Comparison of ENCODE assay signal across 28 mouse cellular contexts in genomic region chr4:137881445-137881844, GRCm38 (mm10). TPM values are rescaled to one million over a fixed set of nuclear protein-coding genes. Genes with fewer than 3 reads are reported as not detected.
A peak's percentile ranks its signal among the peaks of the same experiment; 100 is the strongest.
DNase-seq lines count a peak whose midpoint lies in the region; ATAC-seq and TF ChIP-seq lines count a peak whose summit lies in the region.
"Had no signal": no experiment of that assay in that cellular context is flagged by ENCODE, and none has a peak within 500 bp of the region (broad histone marks: within the 10 kb centered on the region; RNA-seq: fewer than 3 reads in every experiment).

No protein-coding gene starts in this region.

- WGBS in hindbrain, embryonic 10.5 days = 86% methylated on average over 8 of the region's 8 CpGs
- WGBS in hindbrain, embryonic 12.5 days = 85% methylated on average over 8 of the region's 8 CpGs
- WGBS in limb, embryonic 10.5 days = 86% methylated on average over 8 of the region's 8 CpGs
- WGBS in liver, embryonic 14.5 days (ENCODE audit: insufficient replicate concordance) = 37% methylated on average over 8 of the region's 8 CpGs

- H3K36me3 ChIP-seq in hindbrain, embryonic 10.5 days = peaks cover 7% of the 10 kb centered on the region; the same call in 1 of the 2 replicates
- no peaks in the 10 kb centered on the region for H3K36me3 ChIP-seq in hindbrain, embryonic 12.5 days
- H3K36me3 ChIP-seq in limb, embryonic 10.5 days = peaks cover 6% of the 10 kb centered on the region; the same call in 1 of the 2 replicates
- H3K36me3 ChIP-seq in liver, embryonic 14.5 days (replicated peaks; ENCODE audit: control insufficient read depth, insufficient read depth, low read depth) = no peaks in the 10 kb centered on the region
- H3K36me3 ChIP-seq: hindbrain, embryonic 15.5 days; neural tube, embryonic 15.5 days had no signal

- H3K4me2 ChIP-seq in hindbrain, embryonic 12.5 days (replicated peaks) = no peak overlapping the region
- H3K4me2 ChIP-seq in liver, embryonic 14.5 days (ENCODE audit: low read depth) = peak overlapping the region; percentile 13; the same call in 1 of the 2 replicates
- H3K4me2 ChIP-seq: forebrain, embryonic 13.5 days; heart, embryonic 12.5 days; hindbrain, embryonic 15.5 days; neural tube, embryonic 15.5 days had no signal

- H3K9ac ChIP-seq in hindbrain, embryonic 12.5 days = no peak overlapping the region
- H3K9ac ChIP-seq in liver, embryonic 14.5 days (replicated peaks) = no peak overlapping the region
- H3K9ac ChIP-seq: forebrain, embryonic 13.5 days; heart, embryonic 12.5 days; hindbrain, embryonic 15.5 days; neural tube, embryonic 15.5 days had no signal

- H3K4me1 ChIP-seq in hindbrain, embryonic 10.5 days (replicated peaks) = peaks cover 86% of the 10 kb centered on the region
- H3K4me1 ChIP-seq in hindbrain, embryonic 12.5 days = peaks cover 45% of the 10 kb centered on the region
- peaks cover 67% of the 10 kb centered on the region for H3K4me1 ChIP-seq in limb, embryonic 10.5 days
- peaks cover 3 to 15% of the 10 kb centered on the region in 2 experiments; a peak in 3 of 4 replicates for H3K4me1 ChIP-seq in liver, embryonic 14.5 days (replicated peaks; ENCODE audit: control insufficient read depth in 2 of 2, insufficient read depth in 2 of 2, low read length in 1 of 2)

- no peak overlapping the region for H3K4me3 ChIP-seq in hindbrain, embryonic 10.5 days
- no peak overlapping the region for H3K4me3 ChIP-seq in hindbrain, embryonic 12.5 days
- no peak overlapping the region for H3K4me3 ChIP-seq in limb, embryonic 10.5 days
- no peak overlapping the region for H3K4me3 ChIP-seq in liver, embryonic 14.5 days (ENCODE audit: insufficient read depth in 1 of 2, low read depth in 2 of 2, low read length in 2 of 2)
- H3K4me3 ChIP-seq: forebrain, embryonic 13.5 days; heart, adult 2 months; heart, embryonic 12.5 days; hindbrain, embryonic 15.5 days; left cerebral cortex, adult 2 months; megakaryocyte, embryonic 14.5 days; neural tube, embryonic 15.5 days had no signal

- H3K27me3 ChIP-seq in hindbrain, embryonic 10.5 days (ENCODE audit: insufficient read depth, poor library complexity, severe bottlenecking) = no peaks in the 10 kb centered on the region
- no peaks in the 10 kb centered on the region for H3K27me3 ChIP-seq in hindbrain, embryonic 12.5 days
- H3K27me3 ChIP-seq in limb, embryonic 10.5 days (ENCODE audit: low read depth, poor library complexity, severe bottlenecking) = no peaks in the 10 kb centered on the region
- no peaks in the 10 kb centered on the region for H3K27me3 ChIP-seq in liver, embryonic 14.5 days (ENCODE audit: control insufficient read depth, insufficient read depth, low read length)
- H3K27me3 ChIP-seq: forebrain, embryonic 13.5 days; heart, embryonic 12.5 days; hindbrain, embryonic 15.5 days; neural tube, embryonic 15.5 days; Patski had no signal

- peak overlapping the region; percentile 60 for H3K27ac ChIP-seq in hindbrain, embryonic 10.5 days
- H3K27ac ChIP-seq in hindbrain, embryonic 12.5 days = no peak overlapping the region
- peak overlapping the region; percentile 71 for H3K27ac ChIP-seq in limb, embryonic 10.5 days
- no peak overlapping the region for H3K27ac ChIP-seq in liver, embryonic 14.5 days
- H3K27ac ChIP-seq: forebrain, embryonic 13.5 days; heart, adult 2 months; hindbrain, embryonic 15.5 days; left cerebral cortex, adult 2 months had no signal

- ATAC-seq in hindbrain, embryonic 12.5 days (ENCODE audit: low FRiP score) = no peak
- ATAC-seq in liver, embryonic 14.5 days (ENCODE audit: insufficient read depth) = peak; percentile 58; the same call in 1 of the 2 replicates
- ATAC-seq: forebrain, embryonic 13.5 days; inflammation-experienced regulatory T-cells, adult 6 months; Patski had no signal

- no peak for TF ChIP-seq EP300 in liver, embryonic 14.5 days (IDR thresholded peaks at IDR 0.05; ENCODE audit: low read depth)

- no peak for TF ChIP-seq CTCF in liver, embryonic 14.5 days (IDR thresholded peaks at IDR 0.05; ENCODE audit: low read depth)

- H3K9me3 ChIP-seq in hindbrain, embryonic 10.5 days = no peaks in the 10 kb centered on the region
- H3K9me3 ChIP-seq in hindbrain, embryonic 12.5 days (replicated peaks) = no peaks in the 10 kb centered on the region
- no peaks in the 10 kb centered on the region for H3K9me3 ChIP-seq in limb, embryonic 10.5 days (replicated peaks)
- no peaks in the 10 kb centered on the region for H3K9me3 ChIP-seq in liver, embryonic 14.5 days (ENCODE audit: control insufficient read depth, low read length)
- H3K9me3 ChIP-seq: forebrain, embryonic 13.5 days; heart, embryonic 12.5 days; hindbrain, embryonic 15.5 days; megakaryocyte, embryonic 14.5 days; neural tube, embryonic 15.5 days had no signal

- DNase-seq in hindbrain, embryonic 10.5 days (ENCODE audit: low spot score) = no peak
- DNase-seq in limb, embryonic 10.5 days (ENCODE audit: low spot score) = no peak
- no peak for DNase-seq in liver, embryonic 14.5 days (ENCODE audit: low read depth in 3 of 3, low spot score in 3 of 3)
- no peak for DNase-seq in layer of hippocampus, postnatal 10 days (ENCODE audit: low spot score in 2 of 2)
- no peak for DNase-seq in layer of hippocampus, adult 18-20 months (ENCODE audit: low spot score in 2 of 2)
- no peak for DNase-seq in yolk sac, embryonic 10.5 days (ENCODE audit: low spot score)
- DNase-seq: adrenal gland, postnatal 25 days; cerebellum, adult 2 months; cerebellum, postnatal 14 days; heart, adult 2 months; heart, postnatal 4 days; kidney, adult 11 months; kidney, postnatal 14 days; left cerebral cortex, postnatal 4 days; lung, postnatal 36 days; midbrain, embryonic 14.5 days; retina, postnatal 1 day; right cerebral cortex, postnatal 14 days; thymus, postnatal 4 days had no signal

RNA-seq across cellular contexts. Expression of gene Ece1, which starts 19.4 kb away (rescaled TPM):
- polyA plus RNA-seq in hindbrain, embryonic 10.5 days (2016; fragmentation: Nextera tagmentation; extraction: Ambion mirVana) = 33.7 and 37.6 TPM in 2 replicates
- 20.1 and 38.1 TPM in 2 replicates for polyA plus RNA-seq in hindbrain, embryonic 12.5 days (2016; fragmentation: Nextera tagmentation; extraction: Ambion mirVana)
- polyA plus RNA-seq in limb, embryonic 10.5 days (2016; fragmentation: Nextera tagmentation; extraction: Ambion mirVana) = 41.1 and 41.4 TPM in 2 replicates
- 5.1 and 11.4 TPM in 2 replicates for polyA plus RNA-seq in liver, embryonic 14.5 days (2012; rRNA removed)
- polyA plus RNA-seq in liver, embryonic 14.5 days (2014; fragmentation: Nextera tagmentation; extraction: Ambion mirVana) = 15.9 and 17.6 TPM in 2 replicates
- total RNA-seq in layer of hippocampus, postnatal 10 days (2021) = 10 to 100 TPM; 55.7 to 67.8 TPM
- total RNA-seq in layer of hippocampus, adult 18-20 months (2021) = 10 to 100 TPM; 48.8 to 53.8 TPM

Comparison
In these comparisons a context has a peak if more than half of its experiments do, and no peak if none do; other contexts are left out.
1. H3K27ac ChIP-seq: peak in hindbrain, embryonic 10.5 days (single experiment) and limb, embryonic 10.5 days (single experiment); none in hindbrain, embryonic 12.5 days (single experiment) and liver, embryonic 14.5 days (single experiment).